Mouse (Mus musculus): ENCODE data around the gene Lrfn2. TPM values are rescaled to one million over a fixed set of nuclear protein-coding genes. Genes with fewer than 3 reads are reported as not detected.

Lrfn2 gene
- total and polyA plus RNA-seq, 3 experiments: not detected

DNA sequence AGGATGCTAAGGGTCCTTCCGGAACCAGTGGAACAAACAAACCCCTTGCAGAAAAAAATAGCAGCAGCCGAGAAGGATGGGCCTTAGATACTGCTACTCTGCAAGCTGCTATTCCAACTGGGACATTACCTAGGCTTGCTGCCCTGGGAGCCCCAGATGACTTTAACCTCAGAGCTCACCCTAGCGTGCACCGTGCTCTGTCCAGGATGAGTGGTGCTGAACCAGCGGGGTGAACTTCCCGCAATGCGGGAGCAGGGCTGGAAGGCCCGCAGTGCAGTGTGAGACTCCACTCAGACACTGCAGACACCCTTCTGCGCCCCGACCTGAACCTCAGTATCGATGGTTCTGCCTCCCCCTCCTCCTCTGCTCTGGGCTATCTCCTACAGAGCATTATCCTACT, 14.8 kb upstream of the Lrfn2 start:
- Histone ChIP-seq H3K9me3 (replicated peaks; ENCODE audit: low read length) (peaks cover 90% of the 10 kb centered on the region), H3K9ac (ENCODE audit: insufficient read depth, low read depth) (no peak overlapping the region), H3K4me1 (ENCODE audit: control insufficient read depth in 1 of 2, insufficient read depth in 2 of 2) (no peaks in the 10 kb centered on the region), H3K4me2 (ENCODE audit: insufficient read depth, low read depth, poor library complexity, severe bottlenecking) (no peak overlapping the region), H3K4me3 (replicated peaks in 1 of 3; ENCODE audit: low read depth in 2 of 3, low read length in 2 of 3, poor library complexity in 1 of 3) (no peak overlapping the region), H3K36me3 (replicated peaks in 1 of 2; ENCODE audit: control insufficient read depth in 1 of 2, insufficient read depth in 1 of 2, low read length in 1 of 2) (no peaks in the 10 kb centered on the region), H3K27ac (ENCODE audit: insufficient read depth, low read depth) (no peak overlapping the region), H3K79me2 (replicated peaks; ENCODE audit: control insufficient read depth, extremely low read depth, insufficient read depth, poor library complexity, severe bottlenecking) (no peaks in the 10 kb centered on the region), H3K27me3 (replicated peaks) (no peaks in the 10 kb centered on the region)
- dilution Hi-C loops (cut with MboI; ENCODE audit: extremely low pct_ligation_motif_present, extremely low pct_unique_long_range_greater_than_20kb, low sequenced_read_pairs): no loop called here
- DNase-seq (ENCODE audit: extremely low read depth): no peak
- TF ChIP-seq NELFE (IDR thresholded peaks at IDR 0.05; ENCODE audit: low read depth, low read length) (no peak), CHD1 (IDR thresholded peaks at IDR 0.05; ENCODE audit: low read depth, low read length) (no peak), MYC (IDR thresholded peaks at IDR 0.05; ENCODE audit: low read depth, low read length) (no peak), POLR2AphosphoS2 (IDR thresholded peaks at IDR 0.05; ENCODE audit: low read depth, low read length) (no peak), PAX5 (IDR thresholded peaks at IDR 0.05; ENCODE audit: low read length) (no peak), TBP (conservative IDR thresholded peaks at IDR 0.05; ENCODE audit: low read depth, low read length) (no peak), CHD2 (IDR thresholded peaks at IDR 0.05; ENCODE audit: low read length) (no peak), KAT2A (IDR thresholded peaks at IDR 0.05; ENCODE audit: insufficient replicate concordance, low read length) (no peak)
- in situ Hi-C loops (cut with MboI; ENCODE audit: low pct_ligation_motif_present, low pct_unique_long_range_greater_than_20kb, low sequenced_read_pairs): no loop called here

- Histone ChIP-seq H3K36me3 (replicated peaks in 1 of 2; ENCODE audit: control insufficient read depth in 1 of 2, insufficient read depth in 1 of 2, low read length in 1 of 2) (no peaks in the 10 kb centered on the region), H3K27ac (ENCODE audit: insufficient read depth, low read depth) (no peak overlapping the region), H3K9ac (ENCODE audit: insufficient read depth, low read depth) (no peak overlapping the region), H3K4me1 (ENCODE audit: control insufficient read depth in 1 of 2, insufficient read depth in 2 of 2) (no peaks in the 10 kb centered on the region), H3K27me3 (replicated peaks) (no peaks in the 10 kb centered on the region), H3K4me2 (ENCODE audit: insufficient read depth, low read depth, poor library complexity, severe bottlenecking) (no peak overlapping the region), H3K79me2 (replicated peaks; ENCODE audit: control insufficient read depth, extremely low read depth, insufficient read depth, poor library complexity, severe bottlenecking) (no peaks in the 10 kb centered on the region), H3K9me3 (replicated peaks; ENCODE audit: low read length) (peaks cover 89% of the 10 kb centered on the region), H3K4me3 (replicated peaks in 1 of 3; ENCODE audit: low read depth in 2 of 3, low read length in 2 of 3, poor library complexity in 1 of 3) (no peak overlapping the region)
- dilution Hi-C loops (cut with MboI; ENCODE audit: extremely low pct_ligation_motif_present, extremely low pct_unique_long_range_greater_than_20kb, low sequenced_read_pairs): no loop called here
- TF ChIP-seq MYC (IDR thresholded peaks at IDR 0.05; ENCODE audit: low read depth, low read length) (no peak), RAD21 (IDR thresholded peaks at IDR 0.05; ENCODE audit: low read depth, low read length) (no peak), MAZ (IDR thresholded peaks at IDR 0.05; ENCODE audit: low read depth, low read length) (no peak), POLR2A (IDR thresholded peaks at IDR 0.05; ENCODE audit: low read depth, low read length) (no peak), ZNF384 (IDR thresholded peaks at IDR 0.05; ENCODE audit: low read depth, low read length) (no peak), NRF1 (IDR thresholded peaks at IDR 0.05; ENCODE audit: low read depth, low read length) (no peak), ZKSCAN1 (IDR thresholded peaks at IDR 0.05; ENCODE audit: borderline replicate concordance, low read depth, low read length) (no peak), RCOR1 (conservative IDR thresholded peaks at IDR 0.05; ENCODE audit: low read depth, low read length) (no peak), NELFE (IDR thresholded peaks at IDR 0.05; ENCODE audit: low read depth, low read length) (no peak), EP300 (IDR thresholded peaks at IDR 0.05; ENCODE audit: low read length) (no peak), BHLHE40 (IDR thresholded peaks at IDR 0.05; ENCODE audit: low read depth, low read length) (no peak), PAX5 (IDR thresholded peaks at IDR 0.05; ENCODE audit: low read length) (no peak), E2F4 (IDR thresholded peaks at IDR 0.05; ENCODE audit: insufficient replicate concordance, low read depth, low read length) (no peak), JUND (conservative IDR thresholded peaks at IDR 0.05; ENCODE audit: low read depth, low read length) (no peak), KAT2A (IDR thresholded peaks at IDR 0.05; ENCODE audit: insufficient replicate concordance, low read length) (no peak), CHD1 (IDR thresholded peaks at IDR 0.05; ENCODE audit: low read depth, low read length) (no peak), SIN3A (IDR thresholded peaks at IDR 0.05; ENCODE audit: low read length) (no peak), ZMIZ1 (IDR thresholded peaks at IDR 0.05; ENCODE audit: low read depth, low read length) (no peak), TBP (conservative IDR thresholded peaks at IDR 0.05; ENCODE audit: low read depth, low read length) (no peak)
- no peak for DNase-seq (ENCODE audit: extremely low read depth)
- in situ Hi-C loops (cut with MboI; ENCODE audit: low pct_ligation_motif_present, low pct_unique_long_range_greater_than_20kb, low sequenced_read_pairs): no loop called here
Measured at GRCm38 (mm10) chr17:48918458-48918857, 13.7 kb upstream of the Lrfn2 start.
